Mouse (Mus musculus): ENCODE measurements around the gene Syndig1l.

Gene Syndig1l

DNA sequence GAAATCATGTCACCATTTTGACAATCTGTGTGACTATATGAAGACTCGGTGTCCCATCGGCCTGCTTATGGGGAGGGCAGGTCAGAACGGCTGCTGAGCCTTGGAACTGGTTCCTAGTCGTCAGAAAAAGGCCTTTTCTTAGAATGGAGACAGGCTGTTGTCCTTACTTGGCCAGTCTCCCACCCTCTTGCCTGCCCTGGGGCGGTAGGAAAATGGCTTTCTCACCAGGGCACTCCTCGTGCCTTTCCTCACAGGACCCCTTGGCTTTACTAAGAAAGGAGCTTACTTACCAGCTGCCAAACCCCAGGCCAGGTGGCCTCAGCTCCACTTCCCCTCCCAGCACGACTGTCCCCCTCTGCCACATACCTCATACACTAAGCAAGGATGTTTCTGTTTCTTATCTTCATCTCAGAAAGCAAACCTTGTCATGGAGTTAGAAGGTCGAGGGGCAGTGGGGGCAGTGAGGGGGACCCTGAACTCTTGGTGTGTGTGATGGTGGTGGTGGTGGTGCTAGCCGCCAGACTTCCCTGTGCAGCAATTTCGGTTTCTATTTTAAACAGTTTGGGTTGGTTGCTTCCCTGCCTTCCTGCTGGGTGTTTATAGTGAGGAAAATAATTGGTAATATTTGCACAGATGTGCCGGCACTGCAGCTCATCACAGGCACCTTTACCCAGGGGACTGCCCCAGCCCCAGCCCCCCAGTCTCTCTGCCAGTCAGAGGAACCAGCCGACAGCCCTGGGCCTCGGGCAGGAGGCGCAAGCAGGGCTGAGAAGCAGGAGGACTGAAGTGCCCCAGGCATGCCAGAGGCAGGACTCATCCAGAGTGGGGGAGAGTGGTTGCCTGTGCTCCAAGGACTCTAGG lies 23.7 kb downstream of the Syndig1l start:
- peak; percentile 24 for DNase-seq (ENCODE audit: low read depth)

DNA sequence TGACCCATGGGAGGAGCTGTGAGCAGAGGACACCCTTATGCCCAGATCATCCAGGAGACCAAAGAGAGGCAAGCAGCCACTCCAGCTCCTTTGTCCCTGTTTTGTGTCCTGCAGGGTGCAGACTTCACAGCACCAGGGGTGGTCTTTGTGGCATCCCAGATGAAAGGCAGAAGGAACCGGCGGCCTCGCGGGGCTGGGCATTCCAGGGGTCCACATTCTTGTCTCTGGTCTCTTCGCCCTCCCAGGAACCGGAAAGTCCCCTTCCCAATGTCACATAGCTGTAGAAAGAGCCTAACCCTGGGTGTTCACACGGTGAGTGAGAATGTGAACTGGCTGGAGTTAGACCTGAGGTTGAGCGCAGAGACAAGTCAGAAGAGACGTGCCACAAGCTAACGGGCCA lies 27.0 kb downstream of the Syndig1l start:
- no peak for DNase-seq (ENCODE audit: low read depth)

DNA sequence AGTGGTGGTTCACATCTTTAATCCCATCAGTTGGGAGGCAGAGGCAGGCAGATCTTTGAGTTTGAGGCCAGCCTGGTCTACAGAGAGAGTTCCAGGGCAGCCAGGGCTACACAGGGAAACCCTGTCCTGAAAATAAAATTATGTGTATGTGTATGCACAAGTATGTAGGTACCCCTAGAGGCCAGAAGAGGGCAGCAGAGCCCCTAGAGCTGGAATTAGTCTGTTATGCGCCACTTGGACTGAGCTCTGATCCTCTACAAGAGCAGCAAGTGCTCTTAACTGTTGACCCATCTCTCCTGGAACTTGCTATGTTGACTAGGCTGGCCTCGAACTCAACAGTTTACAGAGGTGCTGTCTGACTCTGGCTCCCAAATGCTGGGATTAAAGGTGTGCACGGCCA lies 28.1 kb downstream of the Syndig1l start:
- peak; percentile 33 for DNase-seq (ENCODE audit: low read depth)

DNA sequence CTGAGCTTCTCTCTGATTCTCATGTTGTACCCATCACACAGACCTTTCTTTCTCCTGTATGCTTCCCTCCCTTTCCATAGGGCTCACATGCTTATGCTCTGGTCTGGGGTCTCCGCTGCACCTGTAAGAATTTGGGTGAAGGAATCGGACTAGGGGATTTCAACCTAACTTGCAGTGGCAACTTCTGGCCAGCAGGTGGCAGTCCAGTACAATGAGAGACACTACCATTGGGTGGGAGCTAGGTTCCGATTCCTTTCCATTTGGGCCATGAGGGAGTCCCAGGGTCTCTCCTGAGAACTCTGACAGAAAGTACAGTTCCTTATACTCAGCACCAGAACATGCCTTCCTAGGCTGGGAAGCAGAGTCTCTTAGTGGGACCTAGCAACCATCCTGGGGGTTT lies 44.7 kb downstream of the Syndig1l start:
- peak; percentile 78 for DNase-seq (ENCODE audit: low read depth)

DNA sequence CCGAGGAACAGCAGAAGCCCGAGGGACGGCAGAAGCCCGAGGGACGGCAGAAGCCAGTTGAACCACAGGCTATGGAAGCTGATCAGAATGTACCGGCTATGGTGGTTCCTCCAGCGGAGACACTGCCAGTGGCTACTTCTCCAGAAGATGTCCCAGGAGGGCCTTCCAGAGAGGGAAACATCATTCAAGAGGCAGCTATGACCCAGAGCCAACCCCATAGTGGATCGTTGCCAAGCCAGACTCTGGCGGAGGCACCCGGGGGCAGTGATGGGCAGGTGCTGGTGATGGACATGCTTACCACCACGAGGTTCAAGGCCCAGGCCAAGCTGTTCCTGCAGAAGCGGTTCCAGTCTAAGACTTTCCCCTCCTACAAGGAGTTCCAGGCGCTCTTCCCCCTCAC lies 48.4 kb downstream of the Syndig1l start:
- DNase-seq (ENCODE audit: low read depth), result no peak

DNA sequence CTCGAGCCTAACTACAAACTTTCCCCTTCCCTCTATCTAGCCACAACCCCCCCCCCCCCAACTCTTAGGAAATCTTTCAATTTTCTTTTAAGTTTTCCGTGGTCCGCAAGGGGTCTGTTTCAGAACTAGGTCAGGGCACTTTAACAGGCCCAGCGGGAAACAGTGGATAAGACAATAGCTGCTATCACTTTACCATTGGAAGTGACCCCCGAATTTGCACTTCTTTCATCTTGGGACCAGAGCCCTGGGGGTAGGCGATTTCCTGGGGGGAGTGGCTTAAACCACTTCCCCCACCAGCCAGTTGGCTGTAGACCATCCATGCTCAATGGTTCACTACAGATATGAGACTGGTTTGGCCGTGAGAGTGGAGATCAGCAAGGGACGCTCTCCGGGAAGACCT lies 58.0 kb downstream of the Syndig1l start, which contains the start of gene Vrtn:
TSS of gene Vrtn (plus strand) at position 366 of the 400 bp plus-strand sequence.
- no peak for DNase-seq (ENCODE audit: low read depth)

DNA sequence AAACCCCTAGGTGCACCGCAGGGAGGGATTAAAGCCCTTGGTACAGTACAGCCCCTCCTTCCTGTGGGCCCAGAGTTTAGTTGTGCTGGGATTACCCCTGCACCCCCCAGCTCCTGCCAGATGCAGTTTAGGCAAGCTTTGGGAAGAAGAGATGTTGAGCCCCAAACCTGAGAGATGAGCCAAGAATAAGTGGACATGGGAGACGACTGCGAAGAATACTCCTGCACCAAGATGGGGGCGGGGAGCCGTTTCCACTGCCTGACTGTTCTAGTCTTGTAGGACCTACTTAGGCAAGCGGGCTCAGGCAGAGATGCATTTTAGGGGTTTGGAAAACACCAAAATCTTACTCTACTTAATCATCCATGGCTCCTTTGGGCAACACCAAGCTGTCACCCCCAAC lies 58.4 kb downstream of the Syndig1l start:
- no peak for DNase-seq (ENCODE audit: low read depth)

DNA sequence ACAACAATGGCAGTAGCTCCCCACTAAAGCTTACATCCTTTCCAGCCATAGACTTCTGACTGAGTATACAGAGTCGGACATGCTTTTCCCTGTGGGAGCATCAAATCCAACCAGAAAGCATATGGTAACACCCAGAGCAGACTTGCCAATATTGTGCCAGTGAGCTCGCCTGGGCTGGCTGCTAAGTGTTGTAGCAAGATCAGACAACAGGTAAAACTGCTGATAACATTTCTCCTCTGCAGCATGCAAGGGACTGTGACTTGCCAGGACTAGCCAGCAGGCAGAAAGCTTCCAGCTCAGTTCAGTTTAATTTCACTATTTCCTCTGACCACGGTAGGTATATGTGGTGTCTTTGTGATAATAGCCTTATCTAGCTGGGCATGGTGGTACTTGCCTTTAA lies 66.8 kb downstream of the Syndig1l start:
- no peak for DNase-seq (ENCODE audit: low read depth)

All from NIH3T3 (cell line).